ENCODE assay signal across 26 mouse cellular contexts in the genomic region with DNA sequence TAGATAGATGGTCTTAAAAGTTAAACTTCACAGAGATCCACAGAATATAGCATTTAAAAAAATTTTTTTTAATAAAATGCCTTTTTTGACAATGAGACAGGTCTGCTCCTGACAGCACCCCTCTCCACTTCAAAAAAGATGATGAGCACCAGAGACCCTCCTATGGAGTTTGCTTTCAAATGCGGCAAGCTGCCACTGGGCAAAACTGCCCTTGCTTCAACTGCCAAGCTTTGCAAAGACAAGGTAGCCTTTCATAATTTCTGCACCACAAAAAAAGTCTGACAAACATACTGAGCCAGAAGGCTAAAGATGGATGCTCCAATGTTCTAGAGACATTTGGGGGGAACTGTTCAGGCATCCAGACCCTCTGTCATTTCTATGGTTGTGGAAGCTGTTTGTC.
"Had no signal": no experiment of that assay in that cellular context is flagged by ENCODE, and none has a peak within 500 bp of the region (broad histone marks: within the 10 kb centered on the region; RNA-seq: fewer than 3 reads in every experiment).

No protein-coding gene starts in this region.

- H3K36me3 ChIP-seq: embryonic facial prominence, embryonic 10.5 days; embryonic facial prominence, embryonic 12.5 days; embryonic facial prominence, embryonic 13.5 days; embryonic facial prominence, embryonic 15.5 days; forebrain, embryonic 10.5 days; forebrain, embryonic 12.5 days; forebrain, embryonic 15.5 days had no signal

- DNase-seq: cerebellum, adult 2 months; cerebellum, adult 8-10 months; cerebellum, adult 9-10 months; cerebellum, adult 9-11 months; cerebellum, postnatal 36 days; embryo, embryonic 11 days; forebrain, postnatal 0 days; gastrocnemius, adult 2 months; gastrocnemius, postnatal 10 days; gastrocnemius, postnatal 14 days; gastrocnemius, postnatal 25 days; gastrocnemius, postnatal 36 days; heart, adult 11 months; heart, adult 18-20 months; heart, adult 2 months had no signal

- H3K27me3 ChIP-seq: embryonic facial prominence, embryonic 12.5 days; embryonic facial prominence, embryonic 13.5 days; embryonic facial prominence, embryonic 15.5 days; forebrain, embryonic 12.5 days; forebrain, embryonic 13.5 days; forebrain, embryonic 15.5 days had no signal

- H3K27ac ChIP-seq: embryonic facial prominence, embryonic 10.5 days; embryonic facial prominence, embryonic 12.5 days; embryonic facial prominence, embryonic 13.5 days; embryonic facial prominence, embryonic 15.5 days; forebrain, embryonic 10.5 days; forebrain, embryonic 12.5 days; forebrain, embryonic 13.5 days; forebrain, embryonic 15.5 days; gastrocnemius, adult 2 months; heart, adult 2 months had no signal

- ATAC-seq: forebrain, embryonic 13.5 days; forebrain, embryonic 14.5 days; forebrain, embryonic 15.5 days; forebrain, embryonic 16.5 days; forebrain, postnatal 0 days had no signal

- H3K9ac ChIP-seq: embryonic facial prominence, embryonic 12.5 days; embryonic facial prominence, embryonic 13.5 days; embryonic facial prominence, embryonic 15.5 days; forebrain, embryonic 12.5 days; forebrain, embryonic 13.5 days; forebrain, embryonic 15.5 days; forebrain, postnatal 0 days had no signal

- H3K9me3 ChIP-seq: embryonic facial prominence, embryonic 10.5 days; embryonic facial prominence, embryonic 12.5 days; embryonic facial prominence, embryonic 13.5 days; embryonic facial prominence, embryonic 15.5 days; forebrain, embryonic 10.5 days; forebrain, embryonic 12.5 days; forebrain, embryonic 13.5 days; forebrain, embryonic 15.5 days had no signal

- H3K4me2 ChIP-seq: embryonic facial prominence, embryonic 12.5 days; embryonic facial prominence, embryonic 13.5 days; embryonic facial prominence, embryonic 15.5 days; forebrain, embryonic 12.5 days; forebrain, embryonic 13.5 days; forebrain, embryonic 15.5 days had no signal

- H3K4me3 ChIP-seq: embryonic facial prominence, embryonic 10.5 days; embryonic facial prominence, embryonic 12.5 days; embryonic facial prominence, embryonic 13.5 days; embryonic facial prominence, embryonic 15.5 days; erythroblast, embryonic 14.5 days; forebrain, embryonic 10.5 days; forebrain, embryonic 12.5 days; forebrain, embryonic 13.5 days; forebrain, embryonic 15.5 days; gastrocnemius, adult 2 months; heart, adult 2 months had no signal

- H3K4me1 ChIP-seq: embryonic facial prominence, embryonic 10.5 days; embryonic facial prominence, embryonic 12.5 days; embryonic facial prominence, embryonic 15.5 days; forebrain, embryonic 12.5 days had no signal
